Mouse (Mus musculus): ENCODE measurements around the gene Ctns.

GRCm38 (mm10) chr11:73207621-73208020, 8.8 kb upstream of the Ctns start:
- no peak for TF ChIP-seq CTCF (IDR thresholded peaks at IDR 0.05; ENCODE audit: insufficient read depth, low read length)
- TF ChIP-seq POLR2A (IDR thresholded peaks at IDR 0.05; ENCODE audit: borderline replicate concordance, extremely low read depth, low read depth, low read length) = no peak
